Mouse (Mus musculus): ENCODE data around the gene Als2. TPM values are rescaled to one million over a fixed set of nuclear protein-coding genes. Genes with fewer than 3 reads are reported as not detected.

Gene Als2
- 7.9 and 8.0 TPM in 2 replicates for polyA plus RNA-seq (2015; fragmentation: Nextera tagmentation; extraction: Ambion mirVana)

DNA sequence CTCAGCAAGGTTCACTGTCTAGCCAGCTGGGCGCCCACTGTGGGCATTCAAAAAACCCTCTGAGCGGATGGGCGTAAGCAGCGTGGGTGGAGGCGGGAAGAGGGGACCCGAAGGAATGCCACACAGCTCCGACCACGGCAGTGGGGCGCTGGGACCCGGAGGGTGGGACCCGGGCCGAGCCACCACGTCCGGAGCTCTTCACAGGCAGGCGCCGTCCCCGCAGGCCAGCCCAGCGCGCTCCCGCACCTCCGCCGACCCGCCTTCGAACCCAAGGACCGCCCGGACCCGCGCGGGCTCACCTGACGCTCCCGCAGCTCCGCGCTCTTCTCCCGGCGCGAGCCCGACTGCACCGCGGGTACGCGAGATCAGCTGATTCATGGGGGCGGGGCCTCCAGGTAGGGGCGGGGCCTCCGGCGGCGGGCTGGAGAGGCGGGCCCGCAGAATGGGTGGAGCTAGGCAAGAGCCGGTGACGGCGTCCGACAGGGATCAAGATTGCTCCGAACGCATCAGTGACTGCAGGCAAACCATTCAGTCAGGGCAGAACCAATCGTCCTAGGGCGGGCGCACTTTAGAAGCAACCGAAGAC, at the start of gene Als2:
Als2 (minus strand) TSS at position 376 of the 586 bp plus-strand sequence.
- under 1% methylated on average over 58 of the region's 58 CpGs for WGBS (ENCODE audit: insufficient replicate concordance)
- Histone ChIP-seq H3K9ac (ENCODE audit: low read depth, low read length) (peak within 1 kb of the TSS; percentile 86), H3K27ac (ENCODE audit: low read length) (peak within 1 kb of the TSS; percentile 61), H3K9me3 (replicated peaks; ENCODE audit: control insufficient read depth, low read length) (no peaks in the 10 kb centered on the region), H3K4me2 (ENCODE audit: low read depth, low read length) (peak within 1 kb of the TSS; percentile 95), H3K4me3 (ENCODE audit: low read depth, low read length) (peak within 1 kb of the TSS; percentile 76), H3K4me1 (ENCODE audit: control insufficient read depth, low read depth, low read length) (peaks cover 5% of the 10 kb centered on the region; the same call in 1 of the 2 replicates), H3K36me3 (ENCODE audit: control insufficient read depth, insufficient read depth) (no peaks in the 10 kb centered on the region), H3K27me3 (ENCODE audit: control insufficient read depth, insufficient read depth, low read depth, low read length) (no peaks in the 10 kb centered on the region)
- ATAC-seq (ENCODE audit: low read depth), result peak; percentile 94

DNA sequence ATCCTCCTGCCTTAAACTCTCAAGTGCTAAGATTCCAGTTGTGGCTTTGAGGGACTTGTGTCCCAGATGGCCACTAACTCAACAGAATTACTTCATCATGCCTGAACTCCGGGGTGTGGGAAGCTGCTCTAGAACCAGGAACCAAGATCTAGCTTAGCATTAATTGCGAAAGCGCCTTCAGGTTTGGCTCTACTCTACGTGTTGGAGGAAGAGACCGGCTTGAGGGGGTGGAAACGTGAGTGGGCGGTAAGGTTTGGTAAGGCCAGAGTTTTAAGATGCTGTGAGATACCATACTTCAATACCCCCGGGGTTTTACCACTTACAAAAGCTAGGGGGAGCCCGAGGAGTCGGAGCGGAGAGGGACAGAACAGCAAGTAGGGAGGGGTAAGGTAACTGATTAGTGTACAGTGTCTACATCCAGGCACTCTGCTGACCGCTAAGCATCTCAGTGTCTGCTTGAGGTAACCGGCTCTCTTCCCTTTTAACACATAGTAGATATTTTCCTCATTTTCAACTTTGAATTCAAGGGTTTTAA, 49.4 kb upstream of the Als2 start:
- Histone ChIP-seq H3K4me1 (ENCODE audit: control insufficient read depth, low read depth, low read length) (no peaks in the 10 kb centered on the region), H3K27ac (ENCODE audit: low read length) (no peak overlapping the region), H3K4me2 (ENCODE audit: low read depth, low read length) (no peak overlapping the region), H3K36me3 (ENCODE audit: control insufficient read depth, insufficient read depth) (no peaks in the 10 kb centered on the region), H3K9ac (ENCODE audit: low read depth, low read length) (no peak overlapping the region), H3K9me3 (replicated peaks; ENCODE audit: control insufficient read depth, low read length) (no peaks in the 10 kb centered on the region), H3K4me3 (ENCODE audit: low read depth, low read length) (no peak overlapping the region), H3K27me3 (ENCODE audit: control insufficient read depth, insufficient read depth, low read depth, low read length) (no peaks in the 10 kb centered on the region)
- ATAC-seq (ENCODE audit: low read depth), result no peak
- 54% methylated on average over 13 of the region's 13 CpGs for WGBS (ENCODE audit: insufficient replicate concordance)

DNA sequence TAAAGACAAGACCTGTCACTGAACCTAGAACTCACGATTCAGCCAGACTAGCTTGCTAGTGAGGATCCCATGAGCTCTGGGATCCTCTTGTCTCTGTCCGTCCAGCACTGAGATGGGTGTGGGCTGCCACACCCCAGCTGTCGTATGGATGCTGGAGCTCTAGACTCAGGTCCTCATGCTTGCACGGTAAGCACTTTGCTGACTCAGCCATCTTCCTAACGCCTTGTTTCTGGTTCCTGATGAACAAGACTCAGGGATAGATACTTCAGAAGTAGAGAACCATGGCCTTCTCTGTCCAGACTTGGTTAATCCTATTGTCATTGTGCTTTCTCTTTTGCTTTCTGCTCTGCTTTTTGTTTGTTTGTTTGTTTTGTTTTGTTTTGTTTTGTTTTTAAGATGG, 48.8 kb upstream of the Als2 start:
- WGBS (ENCODE audit: insufficient replicate concordance), result 61% methylated on average over 5 of the region's 5 CpGs
- H3K9ac ChIP-seq (ENCODE audit: low read depth, low read length), result no peak overlapping the region
- no peaks in the 10 kb centered on the region for H3K36me3 ChIP-seq (ENCODE audit: control insufficient read depth, insufficient read depth)
- no peaks in the 10 kb centered on the region for H3K4me1 ChIP-seq (ENCODE audit: control insufficient read depth, low read depth, low read length)
- H3K27ac ChIP-seq (ENCODE audit: low read length), result no peak overlapping the region
- no peak for ATAC-seq (ENCODE audit: low read depth)
- H3K4me3 ChIP-seq (ENCODE audit: low read depth, low read length), result no peak overlapping the region
- H3K4me2 ChIP-seq (ENCODE audit: low read depth, low read length), result no peak overlapping the region
- no peaks in the 10 kb centered on the region for H3K27me3 ChIP-seq (ENCODE audit: control insufficient read depth, insufficient read depth, low read depth, low read length)
- H3K9me3 ChIP-seq (replicated peaks; ENCODE audit: control insufficient read depth, low read length), result no peaks in the 10 kb centered on the region

DNA sequence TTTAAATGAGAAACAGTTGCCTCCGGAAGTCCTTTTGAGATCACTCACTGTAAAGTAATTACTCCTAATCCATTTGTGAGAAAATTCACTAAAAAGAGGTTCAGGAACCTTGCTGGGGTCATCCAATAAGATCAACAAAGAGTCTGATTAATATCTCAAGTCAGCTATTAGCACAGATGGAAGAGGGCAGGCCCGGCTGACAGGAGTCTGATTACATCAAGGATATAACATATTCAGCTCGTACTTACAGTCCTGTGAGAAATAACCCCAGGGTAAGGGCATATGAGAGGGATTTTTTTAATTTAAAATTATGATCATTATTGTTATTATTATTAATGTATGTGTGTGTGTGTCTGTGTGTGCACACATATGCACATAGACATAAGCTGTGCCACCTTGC, 35.2 kb upstream of the Als2 start:
- Histone ChIP-seq H3K27ac (ENCODE audit: low read length) (no peak overlapping the region), H3K4me2 (ENCODE audit: low read depth, low read length) (no peak overlapping the region), H3K36me3 (ENCODE audit: control insufficient read depth, insufficient read depth) (no peaks in the 10 kb centered on the region), H3K27me3 (ENCODE audit: control insufficient read depth, insufficient read depth, low read depth, low read length) (no peaks in the 10 kb centered on the region), H3K4me1 (ENCODE audit: control insufficient read depth, low read depth, low read length) (no peaks in the 10 kb centered on the region), H3K9ac (ENCODE audit: low read depth, low read length) (no peak overlapping the region), H3K4me3 (ENCODE audit: low read depth, low read length) (no peak overlapping the region), H3K9me3 (replicated peaks; ENCODE audit: control insufficient read depth, low read length) (no peaks in the 10 kb centered on the region)
- no peak for ATAC-seq (ENCODE audit: low read depth)
- WGBS (ENCODE audit: insufficient replicate concordance), result 73% methylated on average over 3 of the region's 3 CpGs

DNA sequence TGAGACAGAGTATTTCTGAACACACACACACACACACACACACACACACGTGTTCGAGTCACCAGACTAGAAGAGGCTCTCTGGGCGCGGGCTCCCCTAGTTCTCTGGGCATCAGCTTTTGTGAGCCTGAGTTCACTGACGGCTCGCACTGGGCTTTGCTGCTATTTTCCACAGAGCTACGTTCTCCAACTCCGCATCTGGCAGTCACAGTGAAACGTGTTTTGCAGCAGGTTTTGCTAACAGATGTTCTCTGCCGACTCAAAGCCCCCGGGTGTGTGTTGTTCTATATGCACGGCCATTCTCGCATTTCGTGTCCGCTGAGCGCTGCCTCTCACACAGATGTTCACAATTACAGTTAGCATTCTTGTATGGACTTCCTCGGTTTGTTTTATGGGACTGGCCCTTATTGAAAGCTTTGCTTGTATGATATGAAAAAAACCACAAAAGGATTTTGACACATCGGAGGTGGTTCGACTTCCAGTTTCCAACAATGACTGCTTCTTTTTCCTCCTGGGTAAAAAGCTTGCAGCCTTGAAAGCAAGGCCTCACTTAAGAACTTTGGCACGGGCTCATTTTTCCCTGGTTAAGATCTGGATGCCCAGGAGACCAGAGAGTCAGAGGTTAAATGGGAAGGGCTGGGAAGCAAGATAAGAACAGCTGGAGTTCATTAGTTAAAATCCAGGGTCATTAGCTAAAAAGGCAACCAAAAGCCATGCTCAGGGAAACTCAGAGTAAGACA, 33.1 kb upstream of the Als2 start:
- ATAC-seq (ENCODE audit: low read depth), result no peak
- Histone ChIP-seq H3K9me3 (replicated peaks; ENCODE audit: control insufficient read depth, low read length) (no peaks in the 10 kb centered on the region), H3K4me2 (ENCODE audit: low read depth, low read length) (no peak overlapping the region), H3K27me3 (ENCODE audit: control insufficient read depth, insufficient read depth, low read depth, low read length) (no peaks in the 10 kb centered on the region), H3K4me1 (ENCODE audit: control insufficient read depth, low read depth, low read length) (no peaks in the 10 kb centered on the region), H3K9ac (ENCODE audit: low read depth, low read length) (no peak overlapping the region), H3K36me3 (ENCODE audit: control insufficient read depth, insufficient read depth) (no peaks in the 10 kb centered on the region), H3K4me3 (ENCODE audit: low read depth, low read length) (no peak overlapping the region), H3K27ac (ENCODE audit: low read length) (no peak overlapping the region)
- WGBS (ENCODE audit: insufficient replicate concordance), result 66% methylated on average over 20 of the region's 20 CpGs

DNA sequence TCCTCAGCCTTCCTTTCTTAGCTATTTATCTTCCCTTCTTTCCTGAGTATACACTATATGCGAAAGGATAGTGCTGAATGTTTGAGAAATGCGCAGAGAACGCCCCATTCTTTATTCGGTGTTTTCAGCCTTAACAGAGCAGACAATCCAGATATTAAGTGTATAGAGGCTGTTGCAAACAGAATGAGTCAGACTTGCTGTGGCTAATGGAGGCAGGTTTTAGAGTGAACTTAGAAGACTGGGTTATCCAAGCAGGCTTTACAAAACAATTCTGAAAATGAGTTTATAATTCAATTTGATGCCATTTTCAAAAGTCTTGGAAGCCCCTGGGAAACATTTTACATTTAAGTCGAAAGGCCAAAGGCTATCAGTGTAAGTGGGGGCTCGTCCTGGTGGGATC, 32.4 kb upstream of the Als2 start:
- Histone ChIP-seq H3K9me3 (replicated peaks; ENCODE audit: control insufficient read depth, low read length) (no peaks in the 10 kb centered on the region), H3K4me3 (ENCODE audit: low read depth, low read length) (no peak overlapping the region), H3K27ac (ENCODE audit: low read length) (no peak overlapping the region), H3K4me1 (ENCODE audit: control insufficient read depth, low read depth, low read length) (no peaks in the 10 kb centered on the region), H3K4me2 (ENCODE audit: low read depth, low read length) (no peak overlapping the region), H3K36me3 (ENCODE audit: control insufficient read depth, insufficient read depth) (no peaks in the 10 kb centered on the region), H3K27me3 (ENCODE audit: control insufficient read depth, insufficient read depth, low read depth, low read length) (no peaks in the 10 kb centered on the region), H3K9ac (ENCODE audit: low read depth, low read length) (no peak overlapping the region)
- WGBS (ENCODE audit: insufficient replicate concordance), result 71% methylated on average over 6 of the region's 6 CpGs
- no peak for ATAC-seq (ENCODE audit: low read depth)

DNA sequence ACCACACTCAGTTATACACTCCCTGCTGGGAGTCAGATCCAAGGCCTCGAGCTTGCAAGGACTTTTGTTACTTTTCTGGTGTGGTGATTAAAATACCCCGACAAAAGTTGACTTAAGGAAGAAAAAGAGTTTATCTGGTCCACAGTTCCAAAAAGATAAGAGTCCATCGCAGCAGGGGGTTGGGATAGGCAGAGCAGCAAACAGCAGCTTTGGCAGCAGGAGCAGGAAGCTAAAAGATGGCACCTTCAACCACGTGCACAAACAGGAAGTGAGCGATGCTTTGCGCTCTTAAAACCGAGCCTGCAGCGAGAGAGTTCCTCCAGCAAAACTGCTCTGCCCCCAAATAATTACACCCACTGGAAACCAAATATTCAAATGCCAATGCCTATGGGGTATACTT, 31.9 kb upstream of the Als2 start:
- H3K9me3 ChIP-seq (replicated peaks; ENCODE audit: control insufficient read depth, low read length), result no peaks in the 10 kb centered on the region
- no peak overlapping the region for H3K4me3 ChIP-seq (ENCODE audit: low read depth, low read length)
- no peak overlapping the region for H3K4me2 ChIP-seq (ENCODE audit: low read depth, low read length)
- no peaks in the 10 kb centered on the region for H3K36me3 ChIP-seq (ENCODE audit: control insufficient read depth, insufficient read depth)
- H3K27me3 ChIP-seq (ENCODE audit: control insufficient read depth, insufficient read depth, low read depth, low read length), result no peaks in the 10 kb centered on the region
- no peak overlapping the region for H3K9ac ChIP-seq (ENCODE audit: low read depth, low read length)
- ATAC-seq (ENCODE audit: low read depth), result no peak
- H3K27ac ChIP-seq (ENCODE audit: low read length), result no peak overlapping the region
- H3K4me1 ChIP-seq (ENCODE audit: control insufficient read depth, low read depth, low read length), result no peaks in the 10 kb centered on the region
- 23% methylated on average over 8 of the region's 8 CpGs for WGBS (ENCODE audit: insufficient replicate concordance)

DNA sequence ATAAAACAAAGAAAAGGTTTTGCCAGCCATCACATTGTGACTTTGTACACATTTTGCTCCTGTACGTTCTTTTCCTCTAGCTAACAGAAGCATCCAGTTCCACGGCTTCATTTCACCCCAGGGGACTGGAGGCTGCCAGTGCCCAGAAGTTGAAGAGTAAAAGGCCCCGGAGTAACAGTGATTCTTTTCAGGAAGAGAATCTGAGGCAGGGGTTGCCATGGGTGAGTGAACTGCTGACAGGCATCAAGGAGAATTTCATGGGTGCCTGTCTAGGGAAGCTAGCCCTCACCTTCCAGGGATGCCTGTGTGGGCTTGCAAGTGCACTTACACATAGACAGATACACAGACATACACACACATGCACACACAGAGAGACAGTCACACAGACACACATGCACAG, 20.7 kb upstream of the Als2 start:
- no peak for ATAC-seq (ENCODE audit: low read depth)
- H3K4me3 ChIP-seq (ENCODE audit: low read depth, low read length), result no peak overlapping the region
- no peak overlapping the region for H3K27ac ChIP-seq (ENCODE audit: low read length)
- no peaks in the 10 kb centered on the region for H3K36me3 ChIP-seq (ENCODE audit: control insufficient read depth, insufficient read depth)
- no peaks in the 10 kb centered on the region for H3K9me3 ChIP-seq (replicated peaks; ENCODE audit: control insufficient read depth, low read length)
- WGBS (ENCODE audit: insufficient replicate concordance), result 67% methylated on average over 3 of the region's 3 CpGs
- H3K4me2 ChIP-seq (ENCODE audit: low read depth, low read length), result no peak overlapping the region
- H3K4me1 ChIP-seq (ENCODE audit: control insufficient read depth, low read depth, low read length), result no peaks in the 10 kb centered on the region
- H3K9ac ChIP-seq (ENCODE audit: low read depth, low read length), result no peak overlapping the region
- no peaks in the 10 kb centered on the region for H3K27me3 ChIP-seq (ENCODE audit: control insufficient read depth, insufficient read depth, low read depth, low read length)

DNA sequence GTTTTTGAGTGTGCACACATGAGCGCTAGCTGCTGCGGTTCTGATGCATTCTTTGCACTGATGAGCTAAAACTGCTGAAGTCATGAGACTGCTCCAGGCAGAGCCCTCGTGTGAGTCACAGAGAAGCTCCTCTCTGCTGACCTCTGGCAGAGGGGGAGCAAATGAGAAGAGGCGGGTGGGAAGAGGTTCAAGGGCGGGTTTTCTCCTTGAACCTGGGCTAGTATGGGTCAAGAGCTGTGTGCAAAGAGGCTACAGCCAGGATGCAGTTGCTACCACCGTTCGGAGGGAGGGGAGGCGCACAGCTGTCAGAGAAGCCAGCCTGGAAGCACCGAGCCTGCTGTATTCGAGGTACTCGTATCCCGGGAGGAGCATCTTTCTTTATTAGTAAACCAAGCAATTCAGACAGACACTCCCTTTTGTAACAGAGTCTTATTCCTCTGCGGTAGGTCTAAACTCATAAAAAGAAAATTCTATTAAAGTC, 19.8 kb upstream of the Als2 start, which contains the start of gene Cdk15:
Cdk15 (plus strand) TSS at position 156 of the 481 bp plus-strand sequence.
- Histone ChIP-seq H3K36me3 (ENCODE audit: control insufficient read depth, insufficient read depth) (no peaks in the 10 kb centered on the region), H3K27ac (ENCODE audit: low read length) (no peak within 1 kb of the TSS), H3K27me3 (ENCODE audit: control insufficient read depth, insufficient read depth, low read depth, low read length) (no peaks in the 10 kb centered on the region), H3K9ac (ENCODE audit: low read depth, low read length) (no peak within 1 kb of the TSS), H3K9me3 (replicated peaks; ENCODE audit: control insufficient read depth, low read length) (no peaks in the 10 kb centered on the region), H3K4me1 (ENCODE audit: control insufficient read depth, low read depth, low read length) (no peaks in the 10 kb centered on the region), H3K4me2 (ENCODE audit: low read depth, low read length) (no peak within 1 kb of the TSS), H3K4me3 (ENCODE audit: low read depth, low read length) (no peak within 1 kb of the TSS)
- WGBS (ENCODE audit: insufficient replicate concordance), result 25% methylated on average over 13 of the region's 13 CpGs
- ATAC-seq (ENCODE audit: low read depth), result no peak

All from liver, embryonic 16.5 days (tissue).